Mouse (Mus musculus): ENCODE data around the gene Krtcap3. TPM values are rescaled to one million over a fixed set of nuclear protein-coding genes. Genes with fewer than 3 reads are reported as not detected.
"Not testable (repeated sequence)": the region's sequence is repeated elsewhere in the genome, so short reads cannot be mapped to it uniquely, and the experiment has no call there.

Krtcap3 gene
- total RNA-seq (2014; rRNA removed) (1.2 and 2.5 TPM in 2 replicates), polyA plus RNA-seq (2015; fragmentation: Nextera tagmentation; extraction: Ambion mirVana) (1.5 and 3.4 TPM in 2 replicates)

DNA sequence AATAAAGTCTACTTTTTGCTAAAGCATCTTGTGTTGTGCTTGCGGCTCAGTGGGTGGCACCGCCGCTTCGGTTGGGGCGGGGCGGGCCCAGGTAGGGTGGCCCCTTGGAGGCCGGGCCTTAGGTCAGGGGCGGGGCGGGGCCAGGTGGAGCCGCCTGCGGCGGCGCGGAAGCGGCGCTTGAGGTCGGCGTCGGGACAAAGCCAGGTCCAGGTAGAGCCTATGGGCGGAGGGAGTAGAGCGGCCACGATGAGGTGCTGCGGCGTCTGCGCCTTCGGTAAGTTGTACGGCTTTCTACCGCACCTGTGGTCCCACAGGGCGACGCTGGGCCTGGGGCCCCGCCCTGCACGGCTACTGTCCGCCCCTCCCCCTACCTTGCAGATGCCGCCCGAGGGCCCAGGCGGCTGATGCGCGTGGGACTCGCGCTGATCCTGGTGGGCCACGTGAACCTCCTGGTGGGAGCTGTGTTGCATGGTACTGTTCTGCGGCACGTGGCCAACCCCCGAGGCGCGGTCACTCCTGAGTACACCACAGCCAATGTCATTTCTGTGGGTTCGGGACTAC, at the start of gene Krtcap3:
TSS of gene Krtcap3 (plus strand) at position 151 of the 561 bp plus-strand sequence.
- whole genome bisulfite sequencing = 25% methylated on average over 47 of the region's 47 CpGs
- Histone ChIP-seq H3K27me3 (ENCODE audit: insufficient read depth, low read length) (no peaks in the 10 kb centered on the region), H3K9ac (replicated peaks; ENCODE audit: low read length, poor library complexity, severe bottlenecking) (peak within 1 kb of the TSS; percentile 39; the same call in 1 of the 2 replicates), H3K36me3 (ENCODE audit: insufficient read depth, low read length) (peaks cover 62% of the 10 kb centered on the region), H3K9me3 (ENCODE audit: low read length) (no peaks in the 10 kb centered on the region), H3K27ac (ENCODE audit: low read depth, low read length) (no peak within 1 kb of the TSS), H3K4me1 (ENCODE audit: insufficient read depth, low read length) (0 out of 2 replicates have a peak, but pooled peaks cover 4% of the 10 kb centered on the region), H3K4me2 (ENCODE audit: low read depth, low read length, poor library complexity, severe bottlenecking) (no peak within 1 kb of the TSS), H3K4me3 (ENCODE audit: low read depth, low read length) (no peak within 1 kb of the TSS)
- ATAC-seq (ENCODE audit: low FRiP score) (peak; percentile 68), DNase-seq (ENCODE audit: low spot score) (peak; percentile 28)
- TF ChIP-seq CTCF (IDR thresholded peaks at IDR 0.05) = no peak

DNA sequence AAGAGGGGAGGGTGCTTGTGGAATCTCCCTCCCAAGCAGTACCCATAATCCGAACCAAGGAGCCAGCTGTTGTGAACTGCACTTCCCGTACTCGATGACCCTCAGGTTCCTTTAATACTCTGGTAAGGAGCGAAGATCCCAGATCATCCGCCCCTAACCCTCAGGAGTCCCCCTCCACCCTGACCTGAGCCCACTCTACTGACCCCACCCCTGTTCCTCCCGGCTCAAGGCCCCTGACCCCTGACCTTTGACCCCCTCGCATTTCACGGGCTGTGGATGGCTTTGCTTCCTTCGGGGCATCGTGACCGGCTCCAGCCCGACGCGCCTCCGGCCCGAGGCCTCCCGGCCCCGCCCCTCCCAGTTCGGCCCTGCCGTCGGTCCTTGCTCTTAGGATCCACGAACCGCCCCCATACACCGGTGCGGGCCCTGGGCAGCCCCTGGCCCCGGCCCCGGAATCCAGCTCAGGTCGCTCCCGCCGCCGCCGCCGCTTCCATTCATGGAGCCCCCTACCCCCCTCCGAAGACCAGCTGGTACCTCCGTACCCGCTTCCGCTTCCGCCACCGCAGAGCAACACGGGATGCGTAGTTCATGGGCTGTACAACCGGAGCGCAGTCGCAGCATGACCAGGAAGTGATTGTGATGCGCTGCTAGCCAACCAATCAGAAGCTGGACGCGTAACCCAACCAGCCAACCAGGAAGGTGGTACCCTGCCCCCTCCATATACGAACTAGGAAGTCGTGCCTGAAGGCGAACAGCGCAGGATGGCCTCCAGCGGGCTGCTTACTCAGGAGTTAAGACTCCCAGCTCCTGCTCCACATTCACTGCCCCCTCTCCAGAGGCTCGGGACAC, 49.5 kb upstream of the Krtcap3 start, which contains the start of gene Zfp513:
TSS of gene Zfp513 (minus strand) at position 562 of the 849 bp plus-strand sequence.
- ATAC-seq (ENCODE audit: low FRiP score) = peak; percentile 95
- TF ChIP-seq CTCF (IDR thresholded peaks at IDR 0.05) = no peak
- Histone ChIP-seq H3K4me2 (ENCODE audit: low read depth, low read length, poor library complexity, severe bottlenecking) (peak within 1 kb of the TSS; percentile 82), H3K27me3 (ENCODE audit: insufficient read depth, low read length) (no peaks in the 10 kb centered on the region), H3K27ac (ENCODE audit: low read depth, low read length) (peak within 1 kb of the TSS; percentile 87), H3K9ac (replicated peaks; ENCODE audit: low read length, poor library complexity, severe bottlenecking) (peak within 1 kb of the TSS; percentile 84), H3K4me1 (ENCODE audit: insufficient read depth, low read length) (peaks cover 3% of the 10 kb centered on the region; the same call in 1 of the 2 replicates), H3K4me3 (ENCODE audit: low read depth, low read length) (peak within 1 kb of the TSS; percentile 75), H3K36me3 (ENCODE audit: insufficient read depth, low read length) (peaks cover 65% of the 10 kb centered on the region), H3K9me3 (ENCODE audit: low read length) (peaks cover 5% of the 10 kb centered on the region)
- WGBS = 2% methylated on average over 45 of the region's 53 CpGs
- peak; percentile 99 for DNase-seq (ENCODE audit: low spot score)

DNA sequence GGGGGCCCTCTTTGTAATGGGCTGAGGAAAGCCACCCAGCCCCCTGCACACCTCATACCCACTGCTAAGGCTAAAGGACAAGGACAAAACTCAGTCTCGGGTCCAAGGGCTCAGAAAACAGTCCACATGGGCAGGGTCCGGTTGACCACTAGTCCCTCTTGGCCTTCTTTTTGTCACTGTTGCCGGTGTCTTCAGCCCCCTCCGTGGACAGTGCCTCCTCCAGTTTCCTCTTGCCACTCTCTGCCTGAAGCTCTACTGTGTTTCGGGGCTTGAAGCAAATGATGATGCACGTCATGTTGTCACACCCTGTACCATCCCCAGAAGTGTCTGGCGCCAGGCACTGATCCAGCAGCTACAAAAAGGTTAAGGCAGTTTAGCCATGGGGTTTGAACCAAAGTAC, 48.6 kb upstream of the Krtcap3 start:
- H3K9me3 ChIP-seq (ENCODE audit: low read length) = peaks cover 5% of the 10 kb centered on the region
- H3K9ac ChIP-seq (replicated peaks; ENCODE audit: low read length, poor library complexity, severe bottlenecking) = no peak overlapping the region
- peak overlapping the region; percentile 86 for H3K27ac ChIP-seq (ENCODE audit: low read depth, low read length)
- DNase-seq (ENCODE audit: low spot score) (no peak), ATAC-seq (ENCODE audit: low FRiP score) (no peak)
- 88% methylated on average over 7 of the region's 7 CpGs for WGBS
- peaks cover 3% of the 10 kb centered on the region; the same call in 1 of the 2 replicates for H3K4me1 ChIP-seq (ENCODE audit: insufficient read depth, low read length)
- TF ChIP-seq CTCF (IDR thresholded peaks at IDR 0.05) = no peak
- H3K4me2 ChIP-seq (ENCODE audit: low read depth, low read length, poor library complexity, severe bottlenecking) = peak overlapping the region; percentile 59
- H3K36me3 ChIP-seq (ENCODE audit: insufficient read depth, low read length) = peaks cover 64% of the 10 kb centered on the region
- peak overlapping the region; percentile 75; the same call in 1 of the 2 replicates for H3K4me3 ChIP-seq (ENCODE audit: low read depth, low read length)
- no peaks in the 10 kb centered on the region for H3K27me3 ChIP-seq (ENCODE audit: insufficient read depth, low read length)

DNA sequence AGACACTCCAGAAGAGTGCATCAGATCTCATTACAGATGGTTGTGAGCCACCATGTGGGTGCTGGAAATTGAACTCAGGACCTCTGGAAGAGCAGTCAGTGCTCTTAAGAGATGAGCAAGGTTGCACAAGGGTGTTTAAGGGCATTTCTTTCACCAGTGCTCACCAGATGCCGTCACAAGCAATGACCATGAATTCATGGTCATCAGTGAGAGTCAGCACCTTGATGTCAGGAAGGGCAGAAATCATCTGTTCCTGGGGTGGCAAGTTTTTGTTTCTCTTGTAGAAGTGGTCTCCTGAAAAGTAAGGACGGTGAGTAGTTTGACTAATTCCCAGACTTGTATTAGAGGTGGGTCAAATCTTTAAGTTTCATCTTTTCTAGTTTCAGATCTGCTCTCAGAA, 47.6 kb upstream of the Krtcap3 start:
- Histone ChIP-seq H3K27ac (ENCODE audit: low read depth, low read length) (no peak overlapping the region), H3K4me3 (ENCODE audit: low read depth, low read length) (no peak overlapping the region), H3K9me3 (ENCODE audit: low read length) (peaks cover 5% of the 10 kb centered on the region), H3K36me3 (ENCODE audit: insufficient read depth, low read length) (peaks cover 56% of the 10 kb centered on the region), H3K9ac (replicated peaks; ENCODE audit: low read length, poor library complexity, severe bottlenecking) (no peak overlapping the region), H3K27me3 (ENCODE audit: insufficient read depth, low read length) (no peaks in the 10 kb centered on the region), H3K4me2 (ENCODE audit: low read depth, low read length, poor library complexity, severe bottlenecking) (no peak overlapping the region), H3K4me1 (ENCODE audit: insufficient read depth, low read length) (peaks cover 3% of the 10 kb centered on the region; the same call in 1 of the 2 replicates)
- DNase-seq (ENCODE audit: low spot score) = no peak
- 90% methylated on average over 2 of the region's 2 CpGs for WGBS
- no peak for TF ChIP-seq CTCF (IDR thresholded peaks at IDR 0.05)
- no peak for ATAC-seq (ENCODE audit: low FRiP score)

DNA sequence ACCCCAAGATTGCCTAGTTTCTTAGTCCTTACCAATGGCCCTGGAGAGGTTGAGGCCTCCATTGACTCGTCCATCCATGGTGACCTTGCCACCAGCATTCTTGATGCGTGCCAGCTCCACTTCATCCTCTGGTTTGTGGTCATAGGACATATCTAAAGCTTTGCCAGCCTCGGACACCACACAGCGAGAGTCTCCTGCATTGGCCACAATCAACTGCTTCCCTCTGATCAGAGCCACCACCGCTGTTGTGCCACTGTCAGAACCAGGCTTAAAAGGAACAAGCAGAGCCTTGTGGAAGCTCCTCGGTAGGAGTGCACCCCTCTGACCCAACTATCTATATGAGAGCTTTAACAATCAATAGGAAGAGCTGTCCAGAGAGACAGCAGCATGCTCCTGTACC, 47.1 kb upstream of the Krtcap3 start:
- Histone ChIP-seq H3K27ac (ENCODE audit: low read depth, low read length) (no peak overlapping the region), H3K9ac (replicated peaks; ENCODE audit: low read length, poor library complexity, severe bottlenecking) (no peak overlapping the region), H3K9me3 (ENCODE audit: low read length) (peaks cover 5% of the 10 kb centered on the region), H3K4me2 (ENCODE audit: low read depth, low read length, poor library complexity, severe bottlenecking) (no peak overlapping the region), H3K36me3 (ENCODE audit: insufficient read depth, low read length) (peaks cover 50% of the 10 kb centered on the region), H3K4me3 (ENCODE audit: low read depth, low read length) (no peak overlapping the region), H3K4me1 (ENCODE audit: insufficient read depth, low read length) (peaks cover 3% of the 10 kb centered on the region; the same call in 1 of the 2 replicates), H3K27me3 (ENCODE audit: insufficient read depth, low read length) (no peaks in the 10 kb centered on the region)
- TF ChIP-seq CTCF (IDR thresholded peaks at IDR 0.05) = no peak
- no peak for ATAC-seq (ENCODE audit: low FRiP score)
- WGBS = 94% methylated on average over 6 of the region's 6 CpGs
- no peak for DNase-seq (ENCODE audit: low spot score)

DNA sequence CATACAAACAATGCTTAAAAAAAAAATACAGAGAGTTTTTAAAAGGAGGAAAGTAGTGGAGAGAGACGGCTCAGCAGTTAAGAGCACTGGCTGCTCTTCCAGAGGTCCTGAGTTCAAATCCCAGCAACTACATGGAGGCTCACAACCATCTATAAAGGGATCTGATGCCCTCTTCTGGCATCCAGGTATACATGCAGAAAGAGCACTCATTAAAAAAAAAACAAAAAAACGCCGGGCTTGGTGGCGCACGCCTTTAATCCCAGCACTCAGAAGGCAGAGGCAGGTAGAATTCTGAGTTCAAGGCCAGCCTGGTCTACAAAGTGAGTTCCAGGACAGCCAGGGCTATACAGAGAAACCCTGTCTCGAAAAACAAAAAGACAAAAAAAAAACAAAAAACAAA, 34.9 kb upstream of the Krtcap3 start:
- 95% methylated on average over 6 of the region's 6 CpGs for whole genome bisulfite sequencing
- H3K9ac ChIP-seq (replicated peaks; ENCODE audit: low read length, poor library complexity, severe bottlenecking) = not testable (repeated sequence)

More for the DNA sequence above, 34.9 kb upstream of the Krtcap3 start:
- H3K4me1 ChIP-seq (ENCODE audit: insufficient read depth, low read length); H3K27ac ChIP-seq (ENCODE audit: low read depth, low read length); H3K36me3 ChIP-seq (ENCODE audit: insufficient read depth, low read length); ATAC-seq (ENCODE audit: low FRiP score); H3K9me3 ChIP-seq (ENCODE audit: low read length); H3K4me2 ChIP-seq (ENCODE audit: low read depth, low read length, poor library complexity, severe bottlenecking); DNase-seq (ENCODE audit: low spot score); H3K27me3 ChIP-seq (ENCODE audit: insufficient read depth, low read length); H3K4me3 ChIP-seq (ENCODE audit: low read depth, low read length): not testable (repeated sequence)

Data from midbrain, postnatal 0 days (tissue).